12 mouse cellular contexts compared by ENCODE assay signal in genomic region chr15:70713736-70714135, GRCm38 (mm10).
DNase-seq lines count a peak whose midpoint lies in the region; ATAC-seq lines count a peak whose summit lies in the region.
"Had no signal": no experiment of that assay in that cellular context is flagged by ENCODE, and none has a peak within 500 bp of the region (broad histone marks: within the 10 kb centered on the region; RNA-seq: fewer than 3 reads in every experiment).

No protein-coding gene starts in this region.

- H3K27ac ChIP-seq in forebrain, embryonic 14.5 days (ENCODE audit: low read depth, low read length) = no peak overlapping the region
- H3K27ac ChIP-seq in midbrain, embryonic 12.5 days (replicated peaks) = peak overlapping the region; percentile 52
- H3K27ac ChIP-seq: heart, adult 2 months; kidney, postnatal 0 days had no signal

- peak; percentile 24 for DNase-seq in left cerebral cortex, postnatal 4 days
- no peak for DNase-seq in left cerebral cortex, postnatal 10 days (ENCODE audit: extremely low spot score in 1 of 2, low spot score in 2 of 2)
- peak; percentile 49 for DNase-seq in forebrain, embryonic 14.5 days (ENCODE audit: low spot score)
- DNase-seq in adrenal gland, adult 18-20 months (ENCODE audit: low spot score in 2 of 2) = no peak
- DNase-seq in thymus, postnatal 4 days = no peak
- DNase-seq in urinary bladder, adult 2 months (ENCODE audit: low spot score) = no peak
- DNase-seq: heart, adult 2 months; heart, postnatal 36 days; liver had no signal

- H3K4me1 ChIP-seq in forebrain, embryonic 14.5 days (ENCODE audit: control insufficient read depth, insufficient read depth, low read length) = peaks cover 3% of the 10 kb centered on the region; the same call in 1 of the 2 replicates
- H3K4me1 ChIP-seq in midbrain, embryonic 12.5 days = peaks cover 5% of the 10 kb centered on the region; the same call in 1 of the 2 replicates

- H3K9ac ChIP-seq in forebrain, embryonic 14.5 days (ENCODE audit: low read length) = no peak overlapping the region
- no peak overlapping the region for H3K9ac ChIP-seq in midbrain, embryonic 12.5 days (replicated peaks)

- ATAC-seq in forebrain, embryonic 14.5 days = peak; percentile 75; the same call in 1 of the 2 replicates
- peak; percentile 89 for ATAC-seq in midbrain, embryonic 12.5 days (ENCODE audit: low FRiP score, low read depth)
- no peak for ATAC-seq in granulocyte monocyte progenitor cell, adult 5-6 weeks (replicated peaks; ENCODE audit: poor library complexity, severe bottlenecking)

- H3K4me2 ChIP-seq in forebrain, embryonic 14.5 days (ENCODE audit: low read length) = no peak overlapping the region
- H3K4me2 ChIP-seq in midbrain, embryonic 12.5 days (replicated peaks) = no peak overlapping the region

- no peak overlapping the region for H3K4me3 ChIP-seq in forebrain, embryonic 14.5 days (ENCODE audit: low read depth, low read length)
- no peak overlapping the region for H3K4me3 ChIP-seq in midbrain, embryonic 12.5 days
- H3K4me3 ChIP-seq: heart, adult 2 months had no signal

- no peaks in the 10 kb centered on the region for H3K27me3 ChIP-seq in forebrain, embryonic 14.5 days (replicated peaks; ENCODE audit: control insufficient read depth, insufficient read depth, low read length)
- no peaks in the 10 kb centered on the region for H3K27me3 ChIP-seq in midbrain, embryonic 12.5 days

- H3K36me3 ChIP-seq in forebrain, embryonic 14.5 days (ENCODE audit: control insufficient read depth, insufficient read depth, low read length) = no peaks in the 10 kb centered on the region
- H3K36me3 ChIP-seq in midbrain, embryonic 12.5 days = no peaks in the 10 kb centered on the region

- intact Hi-C loops in left cerebral cortex, postnatal 4 days (cut with DNase I) = no loop called here
- intact Hi-C loops in left cerebral cortex, postnatal 10 days (cut with DNase I) = no loop called here

- no peaks in the 10 kb centered on the region for H3K9me3 ChIP-seq in forebrain, embryonic 14.5 days (replicated peaks; ENCODE audit: control insufficient read depth, low read length)
- no peaks in the 10 kb centered on the region for H3K9me3 ChIP-seq in midbrain, embryonic 12.5 days

Comparison
In these comparisons a context has a peak if more than half of its experiments do, and no peak if none do; other contexts are left out.
1. DNase-seq: peak in left cerebral cortex, postnatal 4 days (single experiment) and forebrain, embryonic 14.5 days (single experiment); none in left cerebral cortex, postnatal 10 days (0 of 2), adrenal gland, adult 18-20 months (0 of 2), thymus, postnatal 4 days (single experiment) and urinary bladder, adult 2 months (single experiment).